Mouse (Mus musculus) urinary bladder, adult 2 months (tissue): ENCODE results near the gene Nedd1. TPM values are rescaled to one million over a fixed set of nuclear protein-coding genes. Genes with fewer than 3 reads are reported as not detected.

Experiments
- DNase-seq: peaks from one replicate; pipeline ENCODE4 v3.0.0; 2022; ENCODE audit warnings: low spot score
- polyA plus RNA-seq: library from polyadenylated mRNA; depleted of rRNA; stranded (reverse); fragments of >200 nt; gene quantifications from 2 replicates; pipeline ENCODE4 v1.2.3, GENCODE M21; 2012; rRNA removed

Gene Nedd1
- 11.8 and 12.7 TPM in 2 replicates for polyA plus RNA-seq

DNA sequence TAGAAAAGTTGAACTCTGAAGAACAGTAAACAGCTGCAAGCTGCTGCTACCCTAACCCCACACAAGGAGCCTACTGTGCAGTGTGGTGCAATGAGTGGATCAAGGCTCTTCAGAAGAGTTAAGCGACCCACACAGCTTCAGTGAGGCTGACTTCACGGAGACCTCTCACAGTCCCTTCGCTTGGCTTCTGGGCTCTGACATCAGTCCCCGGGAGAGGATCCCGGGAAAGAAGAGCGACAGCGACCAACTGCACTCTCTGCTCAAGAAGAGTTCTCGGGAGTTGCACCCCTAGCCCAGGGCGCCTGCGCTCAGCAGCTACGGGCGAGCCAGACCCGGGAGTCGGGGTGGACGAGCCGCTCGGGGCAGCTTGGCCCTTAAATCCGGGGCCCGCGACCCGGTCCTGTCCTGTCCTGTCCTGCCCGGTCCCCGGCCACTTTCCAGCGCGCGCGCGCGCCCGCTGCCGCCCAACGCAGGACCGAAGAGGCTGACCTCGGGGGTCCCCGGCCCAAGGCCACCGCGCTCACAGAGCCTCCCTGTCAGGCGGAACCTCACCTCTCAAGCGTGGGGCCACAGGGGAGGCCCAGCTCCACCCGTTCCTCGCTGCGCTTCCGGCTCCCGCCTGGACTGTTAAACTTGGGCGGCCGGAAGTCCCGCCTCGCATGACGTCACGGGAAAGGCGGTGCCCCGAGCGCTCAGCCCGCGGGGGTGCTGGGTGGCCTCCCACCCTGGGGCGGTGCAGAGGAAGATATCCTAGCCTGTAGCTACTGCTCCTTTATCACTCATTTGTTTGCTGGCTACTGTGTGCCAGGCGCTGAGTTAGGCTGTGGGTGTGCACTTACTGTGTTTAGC lies at the start of gene Nedd1:
Nedd1 (minus strand) TSS at position 650 of the 849 bp plus-strand sequence.
- DNase-seq: peak; percentile 94

DNA sequence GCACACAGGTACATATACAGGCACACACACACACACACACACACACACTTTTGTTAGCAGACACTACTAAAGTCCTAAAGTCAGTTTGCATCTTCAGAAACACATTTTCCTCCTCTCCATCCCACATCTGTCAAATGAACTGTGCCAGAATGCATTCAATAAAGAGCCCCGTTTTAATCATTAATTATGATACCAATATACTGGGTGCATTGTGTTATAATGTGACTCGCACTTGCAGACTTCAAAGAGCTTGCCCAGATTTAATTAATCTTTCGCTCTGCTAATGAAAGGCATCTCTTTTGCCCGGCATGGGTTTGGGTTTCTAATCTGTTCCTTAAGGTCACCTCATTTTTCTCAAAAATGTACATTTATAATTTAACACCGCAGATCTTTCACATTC lies 32.1 kb upstream of the Nedd1 start:
- DNase-seq: no peak

DNA sequence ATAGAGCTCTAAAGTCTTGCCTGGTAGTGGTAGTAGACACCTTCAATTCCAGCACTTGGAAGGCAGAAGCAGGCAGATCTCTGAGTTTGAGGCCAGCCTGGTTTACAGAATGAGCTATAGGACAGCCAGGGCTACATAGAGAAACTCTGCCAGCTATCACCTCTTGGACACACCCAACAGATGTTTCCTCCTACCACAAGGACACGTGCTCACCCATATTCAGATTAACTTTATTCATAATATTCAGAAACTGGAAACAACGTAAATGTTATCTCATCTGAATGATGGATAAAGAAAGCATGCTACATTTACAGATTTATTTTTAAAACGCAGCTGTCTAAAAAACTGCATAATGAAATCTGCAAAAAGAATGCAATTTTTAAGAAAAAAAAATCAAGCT lies 8.1 kb upstream of the Nedd1 start:
- no peak for DNase-seq

DNA sequence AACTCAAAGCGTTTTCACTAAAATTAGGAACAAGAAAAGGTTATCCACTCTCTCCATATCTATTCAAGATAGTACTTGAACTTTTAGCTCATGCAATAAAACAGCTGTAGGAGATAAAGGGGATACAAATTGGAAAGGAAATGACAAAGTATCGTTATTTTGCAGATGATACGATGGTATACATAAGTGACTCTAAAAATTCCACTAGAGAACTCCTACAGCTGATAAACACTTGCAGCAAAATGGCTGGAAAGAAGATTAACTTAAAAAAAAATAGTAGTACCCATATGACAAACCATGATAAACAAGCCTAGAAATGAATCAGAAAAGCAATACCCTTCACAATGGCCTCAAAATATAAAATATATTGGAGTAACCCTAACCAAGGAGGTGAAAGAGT lies 6.5 kb upstream of the Nedd1 start:
- no peak for DNase-seq

DNA sequence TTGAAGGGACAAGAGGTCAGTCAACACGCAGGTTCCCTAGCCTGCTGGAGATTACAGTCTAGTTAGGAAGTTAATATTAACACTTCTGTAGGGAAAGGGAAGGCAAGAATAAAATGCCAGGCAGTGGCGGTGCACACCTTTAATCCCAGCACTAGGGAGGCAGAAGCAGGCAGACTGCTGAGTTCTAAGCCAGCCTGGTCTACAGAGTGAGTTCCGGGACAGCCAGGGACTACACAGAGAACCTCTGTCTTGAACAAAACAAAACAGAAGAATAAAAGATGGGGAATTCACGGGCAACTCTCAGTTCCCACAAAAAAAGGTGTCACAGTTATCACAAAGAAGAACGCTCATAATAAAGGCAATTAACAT lies 384 bp upstream of the Nedd1 start:
- no peak for DNase-seq

DNA sequence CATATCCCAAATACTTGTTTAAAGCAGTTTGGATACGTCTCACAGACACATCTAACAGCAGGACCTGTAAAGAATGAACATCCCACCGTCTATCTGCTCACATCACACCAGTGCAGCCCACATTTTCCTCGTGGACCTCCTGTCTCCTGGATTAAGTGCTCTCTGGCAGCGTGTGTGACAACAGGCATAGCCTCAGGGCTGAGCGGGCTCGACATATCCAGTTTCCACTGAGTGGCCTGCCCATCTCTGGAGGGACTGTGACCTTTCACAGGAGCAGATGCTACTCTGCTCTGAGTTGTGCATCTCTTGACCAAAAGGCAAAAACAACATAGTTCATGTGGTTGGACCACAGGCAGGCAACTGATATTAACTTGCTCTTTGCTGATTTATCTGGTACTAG lies 23.2 kb downstream of the Nedd1 start:
- no peak for DNase-seq

DNA sequence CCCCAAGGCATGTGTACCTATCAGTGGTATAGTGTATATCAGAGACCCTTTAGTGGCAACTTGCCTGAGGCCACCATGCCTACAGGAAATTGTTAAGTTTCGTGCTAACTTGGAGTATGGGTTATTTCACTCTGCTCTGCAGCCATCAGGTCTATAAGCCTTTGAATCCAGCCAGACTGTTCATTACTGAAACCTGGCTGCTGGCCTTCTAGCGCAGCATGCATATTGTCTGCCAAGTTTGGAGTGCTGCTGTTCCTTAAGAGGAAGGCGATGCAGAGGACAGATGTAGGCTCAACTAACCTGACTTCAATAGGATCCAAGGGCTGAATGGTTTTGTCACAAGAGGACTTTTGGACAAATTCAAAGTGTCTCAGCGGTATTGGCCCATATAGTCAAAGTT lies 47.2 kb downstream of the Nedd1 start:
- DNase-seq: no peak

DNA sequence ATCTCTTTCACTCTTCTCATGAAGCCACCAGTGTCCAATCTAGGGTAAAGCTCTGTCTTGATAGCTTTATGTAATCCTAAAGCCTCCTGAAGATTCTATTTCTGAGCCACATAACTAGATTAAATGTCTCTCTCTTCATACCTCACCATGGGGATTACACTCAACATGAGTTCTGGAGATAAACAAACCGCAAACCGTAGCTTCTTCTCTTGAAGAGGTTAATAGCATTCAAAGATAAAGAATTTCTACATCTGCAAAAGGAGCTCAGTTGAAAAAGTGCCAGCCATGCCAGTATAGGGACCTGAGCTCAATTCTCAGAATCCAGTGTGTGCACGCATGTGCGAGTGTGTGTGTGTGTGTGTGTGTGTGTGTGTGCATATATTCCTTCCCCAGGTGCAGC lies 50.3 kb downstream of the Nedd1 start:
- DNase-seq: no peak

DNA sequence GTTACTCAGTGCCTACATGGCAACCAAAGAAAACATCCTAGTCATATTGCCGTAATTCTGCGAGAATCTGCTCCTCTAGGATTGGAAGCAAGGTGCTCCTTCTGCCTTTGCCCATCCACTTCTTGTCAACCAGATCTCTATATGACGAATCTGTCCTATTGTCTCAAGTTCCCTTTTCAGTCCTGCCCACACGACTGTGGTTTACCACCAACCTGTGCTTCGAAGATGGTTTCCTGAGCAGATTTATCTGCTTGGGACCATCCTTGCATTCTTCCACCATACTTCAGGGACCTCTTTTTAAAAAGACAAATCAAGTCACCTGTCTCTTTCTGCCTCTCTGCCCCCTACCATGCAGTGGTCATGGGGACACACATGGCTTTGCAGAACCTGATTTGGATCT lies 56.9 kb downstream of the Nedd1 start:
- DNase-seq: no peak

DNA sequence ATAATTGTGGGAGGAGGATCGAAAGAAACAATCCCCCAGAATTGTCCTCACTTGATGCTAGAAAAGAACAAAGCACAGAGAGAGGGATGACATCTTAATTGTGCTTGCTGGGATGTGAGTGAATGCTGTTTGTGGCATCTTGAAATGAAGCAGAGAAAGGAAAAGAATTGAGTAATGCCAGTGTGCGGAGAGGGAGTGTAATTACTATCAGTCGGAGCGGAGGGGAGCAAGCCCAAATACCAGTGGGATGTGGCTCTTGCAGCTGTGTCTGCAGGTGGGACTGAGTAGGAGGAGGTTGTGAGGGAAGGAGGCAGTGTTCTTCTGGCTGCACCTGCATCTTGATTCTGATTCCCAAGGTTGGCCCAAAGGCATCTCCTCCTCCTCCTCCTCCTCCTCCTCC lies 69.0 kb downstream of the Nedd1 start:
- no peak for DNase-seq

DNA sequence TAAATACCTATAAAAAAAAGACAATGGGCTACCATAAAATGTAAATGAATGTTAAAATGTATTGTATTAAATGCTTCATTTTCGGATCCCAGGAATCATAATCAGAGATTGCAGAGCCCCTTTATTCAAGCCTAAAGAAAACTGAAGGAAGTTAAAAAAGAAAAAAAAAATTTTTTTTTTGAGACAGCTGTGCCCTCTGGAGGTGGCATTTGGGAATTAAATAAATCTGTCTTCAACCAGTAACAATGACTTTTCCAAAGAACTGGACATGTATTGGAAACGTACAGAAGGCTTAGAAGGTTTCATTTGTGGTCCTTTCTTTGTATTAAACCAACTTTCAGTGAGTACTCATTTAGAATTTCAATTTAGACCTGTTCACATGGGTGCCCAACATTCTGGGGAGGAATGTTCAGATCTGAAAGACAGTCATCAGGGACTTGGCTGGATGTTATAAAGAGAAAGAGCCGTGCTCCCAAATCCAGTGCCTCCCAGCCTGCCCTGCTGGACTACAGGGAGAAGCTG lies 69.8 kb downstream of the Nedd1 start:
- no peak for DNase-seq

DNA sequence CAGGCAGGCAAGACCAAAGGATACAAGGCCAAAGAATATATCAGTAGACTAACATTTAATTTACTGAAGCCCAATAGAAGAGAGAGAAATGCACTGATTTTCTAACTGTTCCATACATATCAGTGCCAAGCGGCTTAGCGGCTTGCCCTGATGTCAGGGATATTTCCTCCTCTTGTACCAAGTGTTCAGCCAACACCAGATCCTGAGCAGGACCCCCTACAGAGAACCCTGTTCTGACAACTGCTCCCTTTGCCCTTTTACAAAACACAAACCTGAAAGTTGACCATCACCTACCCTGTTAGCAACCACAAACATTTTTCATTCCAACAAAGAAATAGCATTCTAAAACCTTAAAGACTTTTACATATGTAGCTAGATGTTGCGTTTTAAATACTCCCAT lies 71.0 kb downstream of the Nedd1 start:
- DNase-seq: no peak

DNA sequence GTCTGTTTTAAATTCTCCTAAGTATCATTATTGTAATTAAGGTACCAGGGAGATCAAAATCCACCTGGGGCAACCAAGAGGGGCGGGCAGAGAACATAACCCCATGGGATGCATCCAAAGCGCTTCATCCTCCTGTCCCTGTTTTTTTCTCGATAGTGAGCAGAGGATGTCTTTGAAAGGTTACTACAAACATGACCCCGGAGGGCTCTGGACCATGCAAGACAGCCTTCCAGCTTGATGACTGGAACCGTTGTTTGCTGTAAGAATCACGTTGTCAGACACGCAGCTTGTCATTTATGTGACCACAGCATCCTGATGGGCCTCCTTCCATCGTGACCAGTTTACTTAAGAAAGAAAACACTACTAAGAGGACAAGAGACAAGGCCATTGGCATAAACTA lies 73.1 kb downstream of the Nedd1 start:
- no peak for DNase-seq

DNA sequence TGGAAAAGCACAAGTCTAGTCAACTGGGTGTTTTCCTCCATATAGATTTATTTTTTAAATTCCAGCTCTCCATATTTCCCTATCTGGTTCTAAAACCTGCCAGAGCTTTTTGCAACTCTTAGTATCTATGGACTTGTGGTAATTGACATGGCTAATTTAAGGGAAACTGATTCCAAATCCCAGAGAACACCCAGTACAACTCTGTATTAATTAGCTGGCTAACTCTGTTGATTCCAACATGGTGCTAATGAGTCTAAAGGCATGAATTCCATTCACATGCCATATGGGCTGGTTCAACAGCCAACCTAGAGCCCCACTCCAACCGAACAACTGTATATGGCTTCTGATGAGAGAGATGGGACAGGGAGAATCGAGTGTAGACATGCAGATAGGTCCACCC lies 74.5 kb downstream of the Nedd1 start:
- no peak for DNase-seq

DNA sequence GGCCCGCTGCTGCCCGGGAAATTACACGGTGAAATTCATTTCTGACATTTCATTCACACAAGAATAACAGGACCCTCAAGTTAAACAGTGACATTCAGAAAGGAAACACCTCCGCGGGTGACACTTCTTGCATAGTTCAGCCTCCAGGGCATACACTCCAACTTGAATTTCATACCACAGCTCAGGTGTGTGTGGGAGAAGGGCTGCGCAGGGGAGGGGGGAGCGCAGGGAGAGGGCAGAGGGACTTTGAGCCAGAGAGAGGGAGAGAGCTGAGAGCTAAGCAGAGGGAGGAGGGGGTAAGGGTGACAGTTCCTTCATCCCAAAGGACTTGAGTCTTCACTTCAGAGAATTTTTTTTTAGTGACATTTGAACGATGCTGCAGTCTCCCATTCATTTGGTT lies 78.2 kb downstream of the Nedd1 start:
- no peak for DNase-seq

DNA sequence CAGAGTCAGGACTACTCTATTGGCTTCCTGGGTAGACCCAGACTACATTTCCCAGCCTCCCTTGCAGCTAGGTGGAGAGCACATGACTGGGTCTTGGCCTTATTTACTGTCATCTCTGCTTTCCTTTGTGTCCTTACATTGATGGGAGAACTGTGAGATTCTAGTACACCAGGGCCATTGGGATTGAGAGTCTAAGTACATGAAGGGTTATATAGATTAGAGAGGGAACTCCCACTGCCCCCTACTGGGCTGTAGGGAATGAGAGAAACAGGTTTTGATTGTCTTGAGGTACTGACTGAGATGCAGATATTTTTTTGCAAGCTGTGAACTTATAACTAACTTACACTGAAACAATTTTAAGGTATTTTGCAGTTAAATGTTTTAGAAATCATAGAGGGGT lies 81.2 kb downstream of the Nedd1 start:
- DNase-seq: no peak
